In genomic region chr2:114099816-114100215, GRCm38 (mm10) we compare ENCODE assay signal across 32 mouse cellular contexts. TPM values are rescaled to one million over a fixed set of nuclear protein-coding genes. Genes with fewer than 3 reads are reported as not detected.
"Had no signal": no experiment of that assay in that cellular context is flagged by ENCODE, and none has a peak within 500 bp of the region (broad histone marks: within the 10 kb centered on the region; RNA-seq: fewer than 3 reads in every experiment).

No protein-coding gene starts in this region.

- DNase-seq: gastrocnemius, adult 2 months; gastrocnemius, postnatal 10 days; gastrocnemius, postnatal 25 days; heart, postnatal 4 days; kidney, adult 18-20 months; kidney, adult 9 months; kidney, postnatal 14 days; kidney, postnatal 4 days; liver, embryonic 13.5 days; liver, postnatal 0 days had no signal

- H3K9me3 ChIP-seq: heart, embryonic 12.5 days; heart, embryonic 15.5 days; hindbrain, embryonic 10.5 days; hindbrain, embryonic 12.5 days; intestine, embryonic 15.5 days; kidney, embryonic 15.5 days; limb, embryonic 10.5 days; limb, embryonic 12.5 days; liver, embryonic 13.5 days; liver, embryonic 15.5 days had no signal

- H3K4me3 ChIP-seq: gastrocnemius, adult 2 months; heart, embryonic 12.5 days; heart, embryonic 15.5 days; hindbrain, embryonic 10.5 days; hindbrain, embryonic 12.5 days; intestine, embryonic 15.5 days; kidney, embryonic 15.5 days; layer of hippocampus, adult 2 months; left cerebral cortex, adult 2 months; limb, embryonic 10.5 days; limb, embryonic 12.5 days; liver, embryonic 13.5 days; liver, embryonic 15.5 days had no signal

- H3K4me2 ChIP-seq: heart, embryonic 12.5 days; heart, embryonic 15.5 days; hindbrain, embryonic 12.5 days; hindbrain, embryonic 14.5 days; intestine, embryonic 15.5 days; kidney, embryonic 15.5 days; limb, embryonic 12.5 days; liver, embryonic 11.5 days; liver, embryonic 13.5 days; liver, embryonic 15.5 days had no signal

- H3K4me1 ChIP-seq: hindbrain, embryonic 10.5 days; hindbrain, embryonic 12.5 days; intestine, embryonic 15.5 days; kidney, embryonic 15.5 days; limb, embryonic 10.5 days; limb, embryonic 12.5 days had no signal

- ATAC-seq: forebrain, embryonic 16.5 days; hindbrain, embryonic 16.5 days; intestine, embryonic 15.5 days; intestine, postnatal 0 days had no signal

- H3K27ac ChIP-seq: gastrocnemius, adult 2 months; heart, embryonic 15.5 days; hindbrain, embryonic 10.5 days; hindbrain, embryonic 12.5 days; hindbrain, embryonic 14.5 days; intestine, embryonic 15.5 days; kidney, embryonic 15.5 days; layer of hippocampus, adult 2 months; left cerebral cortex, adult 2 months; limb, embryonic 10.5 days; limb, embryonic 12.5 days; liver, embryonic 13.5 days; liver, embryonic 15.5 days had no signal

- H3K27me3 ChIP-seq: heart, embryonic 12.5 days; heart, embryonic 15.5 days; hindbrain, embryonic 12.5 days; intestine, embryonic 15.5 days; kidney, embryonic 15.5 days; limb, embryonic 12.5 days; liver, embryonic 13.5 days; liver, embryonic 15.5 days had no signal

- H3K9ac ChIP-seq: heart, embryonic 12.5 days; heart, embryonic 15.5 days; hindbrain, embryonic 12.5 days; hindbrain, embryonic 14.5 days; intestine, embryonic 15.5 days; kidney, embryonic 15.5 days; limb, embryonic 12.5 days; liver, embryonic 13.5 days; liver, embryonic 15.5 days; liver, postnatal 0 days had no signal

RNA-seq across cellular contexts. Expression of gene Actc1, which starts 46.5 kb away (rescaled TPM):
- total RNA-seq: granulocyte monocyte progenitor cell, adult 5-6 weeks; layer of hippocampus, adult 2 months; layer of hippocampus, postnatal 10 days; layer of hippocampus, postnatal 25 days; left cerebral cortex, adult 2 months; left cerebral cortex, postnatal 14 days; left cerebral cortex, postnatal 36 days had no signal
- polyA plus RNA-seq: inflammation-experienced regulatory T-cells, adult 6 months had no signal
